Mouse (Mus musculus): ENCODE measurements around the gene Tgfb1i1.

Tgfb1i1 gene

DNA sequence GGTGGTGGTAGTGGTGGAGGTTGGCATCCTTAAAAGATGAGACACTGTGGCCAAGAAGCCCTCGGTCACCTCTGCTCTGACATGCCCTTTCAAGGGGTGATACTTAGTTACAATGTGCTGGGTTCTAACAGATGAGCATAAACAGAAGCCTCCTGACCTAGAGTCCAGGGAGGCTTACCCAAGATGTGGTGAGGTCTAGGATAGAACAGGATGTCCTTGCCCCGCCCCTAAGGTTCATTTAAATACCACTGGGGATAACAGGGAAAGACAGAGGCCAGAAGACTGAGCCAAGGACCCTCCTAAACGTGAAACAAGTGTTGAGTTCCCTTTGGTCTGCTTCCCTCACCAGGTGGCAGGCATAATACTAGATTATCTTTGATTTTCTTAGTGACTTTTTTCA, 49.9 kb downstream of the Tgfb1i1 start:
- DNase-seq: no peak

DNA sequence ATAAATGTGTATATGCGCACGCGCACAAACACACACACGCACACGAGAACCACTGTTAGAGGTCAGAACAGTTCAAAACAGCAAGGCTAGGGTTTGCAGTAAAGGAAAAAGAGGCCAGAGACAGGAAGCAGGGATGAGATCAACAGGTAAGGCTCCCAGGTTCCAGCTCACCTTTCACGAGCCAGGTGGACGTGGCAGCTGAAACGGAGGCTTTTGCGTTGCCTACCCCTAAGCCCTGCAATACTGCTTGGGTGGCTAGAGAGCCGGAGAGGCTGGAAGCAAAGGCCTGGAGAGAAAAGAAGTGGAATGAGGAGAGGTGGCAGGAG, 50.6 kb downstream of the Tgfb1i1 start:
- no peak for DNase-seq

DNA sequence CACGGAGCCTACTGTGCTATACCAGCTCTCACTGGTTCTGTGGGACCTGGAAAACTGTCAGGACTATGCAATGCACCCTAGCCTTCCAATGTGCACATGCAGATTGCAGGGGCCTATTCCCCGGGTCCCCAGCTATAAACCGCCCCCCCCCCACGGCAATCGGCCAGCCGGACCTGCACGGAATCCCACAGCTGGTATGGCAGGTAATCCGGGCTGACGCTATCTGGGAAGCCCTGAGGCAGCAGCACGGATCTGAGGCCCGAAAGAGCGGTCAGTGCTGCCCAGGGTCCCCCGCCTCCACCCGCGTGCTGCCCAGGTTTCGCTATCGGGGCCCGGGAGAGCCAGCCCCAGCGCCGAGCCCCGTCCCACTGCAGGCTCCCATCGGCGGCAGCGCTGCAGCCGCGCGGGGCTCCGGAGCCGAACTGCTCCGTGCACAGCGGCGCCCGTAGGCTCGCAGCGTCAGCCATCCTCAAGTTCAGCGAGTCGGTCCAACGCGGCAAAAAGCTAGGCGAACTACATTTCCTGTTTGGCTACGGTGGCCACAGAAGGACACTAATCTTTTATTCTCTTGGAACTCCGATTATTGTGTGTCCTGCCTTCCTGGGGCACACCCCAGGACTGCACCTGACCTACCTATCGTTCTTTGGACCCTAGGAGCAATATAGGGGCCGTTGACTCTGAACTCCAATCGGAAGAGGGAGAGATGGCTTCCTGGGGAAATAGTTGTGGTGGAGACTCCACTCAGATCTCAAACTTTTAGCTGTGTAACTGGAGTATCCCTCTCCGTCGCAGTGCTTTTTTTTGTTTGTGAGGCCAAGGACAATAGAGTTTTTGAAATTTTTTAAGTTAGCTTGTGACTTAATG, 51.2 kb downstream of the Tgfb1i1 start, which contains the start of gene BC017158:
Gene BC017158 (minus strand): TSS at position 554 of the 864 bp plus-strand sequence.
- peak; percentile 86 for DNase-seq

DNA sequence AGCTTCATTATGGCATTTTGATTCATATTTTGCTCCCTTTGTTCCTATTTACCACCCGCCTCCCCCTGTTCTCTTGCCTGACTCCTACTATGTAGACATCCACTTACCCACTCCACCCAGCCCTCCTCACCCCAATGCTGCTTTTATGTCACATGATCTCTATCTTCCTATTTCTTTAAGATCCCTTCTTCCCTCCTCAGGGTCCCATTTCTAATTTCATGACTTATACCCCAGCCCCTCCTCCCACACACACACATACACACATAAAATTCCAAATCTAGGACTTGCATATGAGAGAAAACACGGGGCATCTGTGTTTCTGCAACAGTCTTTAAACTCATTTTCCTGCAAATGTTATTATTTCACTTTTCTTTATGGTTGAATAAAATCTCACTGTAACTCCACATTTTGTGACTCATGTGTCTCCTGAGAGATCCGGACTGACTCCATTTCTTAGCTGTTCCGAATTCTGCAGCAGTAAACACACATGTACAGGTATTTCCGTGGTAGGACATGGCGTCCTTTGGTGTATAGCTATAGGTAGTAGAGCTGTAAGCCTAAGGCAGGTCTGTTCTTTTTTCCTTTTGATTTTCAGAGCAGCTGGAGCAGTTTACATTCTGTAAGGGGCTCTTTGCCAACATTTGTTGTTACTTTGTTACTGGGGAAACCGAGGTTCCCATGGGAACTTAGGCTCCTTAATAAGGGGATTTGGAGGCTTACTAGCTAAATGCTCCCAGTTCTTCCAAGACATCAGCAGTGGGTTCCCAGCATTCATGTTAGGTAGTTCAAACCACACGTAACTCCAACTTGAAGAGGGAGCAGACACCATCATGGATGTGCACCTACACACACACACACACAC, 52.1 kb downstream of the Tgfb1i1 start:
- DNase-seq: no peak

DNA sequence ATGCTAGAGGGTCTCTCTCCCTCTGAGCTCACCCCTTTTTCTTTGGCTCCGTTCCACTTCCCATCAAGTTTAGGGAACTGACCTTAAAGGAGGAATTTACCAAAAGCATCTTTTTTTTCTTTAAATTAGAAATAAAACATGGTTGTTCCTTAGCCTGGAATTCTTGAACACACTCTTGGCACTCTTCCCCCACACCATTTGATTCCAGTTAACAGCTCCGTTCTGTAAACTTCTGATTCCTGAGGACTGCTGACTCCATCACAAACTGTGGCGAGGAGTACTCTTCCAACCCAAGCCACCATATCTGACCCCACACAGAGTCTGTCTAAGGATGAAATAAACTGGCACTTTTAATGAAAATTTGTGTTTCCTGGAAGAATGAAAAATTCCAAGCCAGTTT, 54.3 kb downstream of the Tgfb1i1 start:
- no peak for DNase-seq

DNA sequence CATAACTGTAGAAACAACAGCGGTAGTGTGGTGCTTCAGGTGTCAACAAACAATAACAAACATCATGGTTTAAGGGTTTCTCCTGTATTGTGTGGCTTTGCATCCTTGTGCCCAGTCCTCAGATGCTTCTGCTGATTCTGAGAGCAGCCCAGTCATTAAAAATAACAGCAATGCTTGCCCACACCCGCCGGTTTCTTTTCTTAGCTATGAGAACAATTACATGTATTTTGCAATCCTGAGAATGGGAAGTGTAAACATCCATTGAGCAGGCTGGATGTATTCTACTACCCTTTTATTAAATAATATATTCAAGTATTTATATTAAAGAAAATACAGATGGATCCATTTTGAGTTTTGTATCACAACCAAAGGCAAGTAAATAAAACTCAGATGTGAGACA, 55.5 kb downstream of the Tgfb1i1 start:
- no peak for DNase-seq

DNA sequence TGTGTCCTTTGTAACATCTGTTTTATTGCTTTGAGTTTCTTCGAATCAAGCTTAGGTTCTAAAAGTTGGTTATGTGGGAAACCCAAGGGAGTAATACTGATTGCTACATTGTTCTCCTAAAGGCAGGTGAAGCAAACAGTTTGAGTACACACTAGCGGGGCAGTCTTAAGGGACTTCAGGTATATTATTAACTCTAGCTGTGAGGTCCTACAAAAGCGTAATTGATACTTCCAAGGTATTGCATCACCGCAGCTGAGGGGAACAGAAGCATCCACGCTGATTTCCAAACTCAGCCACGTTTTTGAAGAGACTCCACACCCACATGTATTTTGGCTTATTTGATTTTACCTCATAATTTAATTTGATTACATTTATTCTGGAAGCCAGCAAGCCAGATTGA, 57.6 kb downstream of the Tgfb1i1 start:
- DNase-seq: no peak

DNA sequence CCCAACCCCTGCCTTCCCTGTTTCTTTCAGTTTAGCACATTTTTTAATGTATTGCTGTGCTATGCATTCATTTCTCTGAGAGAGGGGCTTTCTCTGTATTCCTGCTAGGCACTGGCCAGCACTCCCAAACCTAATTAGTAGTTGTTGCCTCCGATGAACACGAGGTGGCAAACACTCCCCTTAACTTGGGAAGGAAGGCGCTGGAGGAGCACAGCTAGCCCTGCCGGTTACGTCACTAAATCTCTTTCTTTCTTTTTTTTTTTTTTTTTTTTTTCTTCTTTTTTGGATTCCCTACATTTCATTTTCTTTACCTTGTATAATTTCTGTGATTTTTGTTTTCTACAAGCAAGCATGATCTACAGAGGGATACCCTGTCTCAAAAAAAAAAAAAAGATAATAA, 58.3 kb downstream of the Tgfb1i1 start:
- DNase-seq: peak; percentile 35

All from right cerebral cortex, adult 18-20 months (tissue).